Mouse (Mus musculus) neural tube, embryonic 14.5 days (tissue): ENCODE data around the gene Stk39. TPM values are rescaled to one million over a fixed set of nuclear protein-coding genes. Genes with fewer than 3 reads are reported as not detected.

Source experiments
- ATAC-seq: fragments of 200-750 bp; cut with Nextera tagmentation; 2 replicates; pipeline ENCODE4 v1.8.0; 2017; ENCODE audit warnings: low read depth, mild to moderate bottlenecking, moderate TSS enrichment, moderate library complexity
- H3K27ac ChIP-seq: fragments of 300-500 bp; sonication (generic); 2 replicates; pipeline ENCODE4 v1.5.1; 2014; ENCODE audit warnings: low read depth, mild to moderate bottlenecking, control low read depth, low read length, moderate library complexity, mixed read lengths
- H3K27me3 ChIP-seq: fragments of 300-500 bp; sonication (generic); 2 replicates; pipeline ENCODE4 v1.6.1; 2014; ENCODE audit warnings: low read length; ENCODE audit not compliant: control insufficient read depth, insufficient read depth
- H3K36me3 ChIP-seq: fragments of 300-500 bp; sonication (generic); 2 replicates; pipeline ENCODE4 v1.6.1; 2014; ENCODE audit warnings: low read length, mixed read lengths; ENCODE audit not compliant: control insufficient read depth, insufficient read depth
- H3K4me1 ChIP-seq: fragments of 300-500 bp; sonication (generic); 2 replicates; pipeline ENCODE4 v1.6.1; 2014; ENCODE audit warnings: low read length; ENCODE audit not compliant: control insufficient read depth, insufficient read depth
- H3K4me2 ChIP-seq: fragments of 300-500 bp; sonication (generic); 2 replicates; pipeline ENCODE4 v1.6.1; 2014; ENCODE audit warnings: mild to moderate bottlenecking, low read depth, low read length, control low read depth
- H3K4me3 ChIP-seq: fragments of 300-500 bp; sonication (generic); 2 replicates; pipeline ENCODE4 v1.5.1; 2014; ENCODE audit warnings: low read depth, low read length, control low read depth, mixed read lengths
- H3K9ac ChIP-seq: fragments of 300-500 bp; sonication (generic); replicated peaks from 2 replicates; pipeline ENCODE4 v1.6.1; 2014; ENCODE audit warnings: low read depth, mild to moderate bottlenecking, control low read depth, low read length, mixed read lengths
- H3K9me3 ChIP-seq: fragments of 300-500 bp; sonication (generic); 2 replicates; pipeline ENCODE4 v1.6.1; 2016; ENCODE audit warnings: low read length; ENCODE audit not compliant: control insufficient read depth
- WGBS: fragments of 180-500 bp; shearing (Covaris S2); extraction: QIAGEN DNeasy Blood & Tissue Kit; methylation state at CpG from one replicate; pipeline ENCODE4 v1.1.7; 2014; 5-methylcytosine and 5-hydroxymethylcytosine counted together
- polyA plus RNA-seq: library from polyadenylated mRNA; unstranded; fragments of >200 nt; fragmentation: Nextera tagmentation; extraction: Ambion mirVana; gene quantifications from 2 replicates; pipeline ENCODE4 v1.2.1, GENCODE M21; 2014

Gene Stk39
- polyA plus RNA-seq, 1 experiment from 2014 or later = 37.0 TPM

DNA sequence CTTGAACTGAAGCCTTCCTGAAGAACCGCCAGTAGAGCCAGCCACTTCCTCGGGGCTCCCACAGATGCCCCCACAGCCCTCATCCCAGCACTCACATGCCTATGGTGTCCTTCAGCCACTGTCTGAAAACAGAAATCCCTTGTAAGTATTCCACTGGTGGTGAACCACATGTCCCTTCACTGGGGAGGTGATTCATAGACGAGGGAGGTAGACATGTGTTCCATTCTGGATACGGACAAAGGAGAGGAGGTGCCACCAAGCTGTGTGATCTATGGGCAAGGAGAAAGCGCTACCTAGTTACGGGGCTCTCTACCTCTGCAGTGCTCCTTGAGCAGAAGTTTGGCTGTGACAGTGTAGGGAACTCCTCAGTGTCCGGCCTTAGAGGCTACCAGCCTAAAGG, 52.9 kb downstream of the Stk39 start:
- H3K4me3 ChIP-seq = no peak overlapping the region
- no peak overlapping the region for H3K27ac ChIP-seq
- no peaks in the 10 kb centered on the region for H3K27me3 ChIP-seq
- H3K9me3 ChIP-seq = no peaks in the 10 kb centered on the region
- no peak overlapping the region for H3K4me2 ChIP-seq
- no peak for ATAC-seq
- no peaks in the 10 kb centered on the region for H3K4me1 ChIP-seq
- H3K36me3 ChIP-seq = no peaks in the 10 kb centered on the region
- WGBS = 95% methylated on average over 7 of the region's 7 CpGs
- H3K9ac ChIP-seq = no peak overlapping the region

DNA sequence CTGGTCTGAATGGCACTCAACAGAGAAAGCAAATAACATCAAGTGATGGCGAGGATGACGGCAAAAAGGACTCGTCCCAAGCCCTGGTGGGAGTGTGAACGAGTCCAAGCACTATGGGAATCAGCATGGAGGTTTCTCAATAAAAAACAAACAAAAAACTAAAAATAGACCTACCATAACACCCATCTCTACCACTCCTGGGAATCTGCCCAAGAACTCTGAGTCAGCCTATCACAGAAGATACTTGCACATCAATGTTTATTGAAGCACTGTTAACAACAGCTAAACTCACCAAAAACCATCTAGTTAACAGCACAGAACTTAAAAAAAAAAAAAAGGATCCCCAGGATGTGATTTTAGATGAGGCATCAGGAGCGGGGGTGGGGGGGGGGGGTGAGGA, 55.0 kb downstream of the Stk39 start:
- 92% methylated on average over 5 of the region's 5 CpGs for WGBS
- Histone ChIP-seq H3K27me3 (no peaks in the 10 kb centered on the region), H3K9ac (no peak overlapping the region), H3K9me3 (no peaks in the 10 kb centered on the region), H3K4me2 (no peak overlapping the region), H3K27ac (no peak overlapping the region), H3K36me3 (no peaks in the 10 kb centered on the region), H3K4me3 (no peak overlapping the region), H3K4me1 (no peaks in the 10 kb centered on the region)
- ATAC-seq = no peak

DNA sequence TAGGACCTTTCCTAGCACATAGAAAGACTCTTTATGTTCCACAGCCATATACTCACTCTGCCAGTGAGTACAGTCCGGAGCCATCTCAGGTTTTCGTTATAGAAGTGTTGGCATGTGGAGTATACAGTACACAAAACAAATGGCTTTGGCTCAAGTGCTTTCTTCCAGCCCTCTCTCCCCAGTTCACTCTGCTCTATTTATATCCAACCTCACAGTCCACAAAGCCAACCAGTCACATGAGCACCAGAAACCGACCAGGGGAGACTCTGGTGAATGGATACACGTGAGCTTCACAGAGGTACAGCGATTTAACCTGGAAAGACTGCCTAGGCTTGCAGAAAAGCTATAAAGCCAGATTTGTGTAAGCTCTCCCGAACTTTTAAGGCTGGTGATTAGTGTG, 56.4 kb downstream of the Stk39 start:
- ATAC-seq = no peak

DNA sequence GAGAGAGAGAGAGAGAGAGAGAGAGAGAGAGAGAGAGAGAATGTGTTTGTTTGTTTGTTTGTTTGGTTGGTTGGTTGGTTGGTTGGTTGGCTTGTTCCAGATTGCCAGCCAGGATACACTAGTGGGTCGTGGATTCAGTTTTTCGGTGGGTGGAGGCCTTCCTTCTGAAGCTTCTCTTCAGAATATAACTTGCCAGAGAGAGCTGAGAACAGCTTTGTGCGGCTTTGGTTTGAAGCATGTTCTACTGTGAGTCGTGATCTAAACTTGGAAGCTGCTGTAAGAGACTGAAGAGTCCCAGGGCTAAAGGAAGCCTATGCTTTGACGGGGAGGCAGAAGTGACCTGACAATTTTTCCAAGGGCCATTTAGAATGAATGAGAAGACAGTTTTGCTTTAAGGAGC, 59.9 kb downstream of the Stk39 start:
- ATAC-seq = no peak
- H3K9me3 ChIP-seq = no peaks in the 10 kb centered on the region
- H3K36me3 ChIP-seq = no peaks in the 10 kb centered on the region
- H3K27me3 ChIP-seq = no peaks in the 10 kb centered on the region
- H3K4me2 ChIP-seq = no peak overlapping the region
- WGBS = 91% methylated on average over 5 of the region's 5 CpGs
- H3K27ac ChIP-seq = no peak overlapping the region
- peaks cover 12% of the 10 kb centered on the region for H3K4me1 ChIP-seq
- H3K9ac ChIP-seq = no peak overlapping the region
- no peak overlapping the region for H3K4me3 ChIP-seq

More for the DNA sequence above, 56.4 kb downstream of the Stk39 start:
- no peaks in the 10 kb centered on the region for H3K27me3 ChIP-seq
- H3K36me3 ChIP-seq = no peaks in the 10 kb centered on the region
- H3K9ac ChIP-seq = no peak overlapping the region
- H3K9me3 ChIP-seq = no peaks in the 10 kb centered on the region
- WGBS = 90% methylated on average over 6 of the region's 6 CpGs
- H3K4me2 ChIP-seq = no peak overlapping the region
- no peak overlapping the region for H3K27ac ChIP-seq
- H3K4me1 ChIP-seq = no peaks in the 10 kb centered on the region
- no peak overlapping the region for H3K4me3 ChIP-seq

DNA sequence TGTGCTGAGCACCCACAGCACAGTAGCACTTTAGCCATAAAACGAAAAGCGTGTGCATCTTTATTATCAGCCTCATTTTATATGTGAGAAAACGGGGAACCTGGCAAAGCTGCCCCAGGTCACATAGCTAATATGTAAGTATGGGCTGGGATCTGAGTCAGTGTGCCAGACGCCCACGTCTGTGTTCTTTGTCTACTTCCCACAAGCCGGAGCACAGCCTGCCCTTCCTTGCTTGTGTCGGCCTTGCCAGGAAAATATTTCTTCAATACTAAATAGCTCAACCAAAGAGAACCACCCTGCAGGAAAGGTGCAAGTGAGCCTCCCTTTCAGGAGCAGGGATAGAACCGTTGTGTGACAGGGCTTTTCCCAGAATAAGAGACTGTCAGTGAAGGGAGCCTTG, 60.9 kb downstream of the Stk39 start:
- Histone ChIP-seq H3K4me1 (peaks cover 12% of the 10 kb centered on the region), H3K9ac (no peak overlapping the region), H3K4me3 (no peak overlapping the region), H3K36me3 (no peaks in the 10 kb centered on the region), H3K4me2 (no peak overlapping the region), H3K9me3 (no peaks in the 10 kb centered on the region), H3K27me3 (no peaks in the 10 kb centered on the region), H3K27ac (no peak overlapping the region)
- ATAC-seq = no peak
- 70% methylated on average over 8 of the region's 8 CpGs for WGBS

DNA sequence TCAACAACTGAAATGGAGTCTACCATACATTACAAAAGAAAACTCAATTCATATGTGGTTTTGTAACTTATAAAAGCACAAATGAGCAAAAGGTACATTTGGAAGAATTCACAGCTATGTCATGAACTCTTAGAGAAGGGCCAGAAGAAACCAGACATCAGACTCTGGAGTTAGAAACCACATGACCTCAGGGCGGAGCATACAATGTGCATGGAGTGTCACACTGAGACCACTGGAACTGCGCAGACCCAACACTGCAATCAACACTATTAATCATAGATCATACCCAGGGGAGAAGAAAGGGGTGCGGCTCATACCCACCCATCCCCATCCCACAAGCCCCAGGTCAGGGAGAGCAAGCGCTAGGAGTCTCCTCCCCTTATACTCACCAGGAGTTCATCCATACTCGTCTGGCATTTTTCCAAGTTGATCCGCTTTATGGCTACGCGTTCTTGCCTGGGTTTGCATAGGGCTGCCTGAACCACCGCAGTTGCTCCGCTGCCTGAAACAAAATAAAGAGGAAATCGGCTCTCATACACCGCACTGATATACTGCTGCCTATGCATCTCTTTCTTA, 62.3 kb downstream of the Stk39 start:
- 50% methylated on average over 12 of the region's 12 CpGs for WGBS
- no peak overlapping the region for H3K27ac ChIP-seq
- H3K4me2 ChIP-seq = no peak overlapping the region
- H3K9ac ChIP-seq = no peak overlapping the region
- H3K36me3 ChIP-seq = no peaks in the 10 kb centered on the region
- H3K27me3 ChIP-seq = no peaks in the 10 kb centered on the region
- H3K4me3 ChIP-seq = no peak overlapping the region
- no peaks in the 10 kb centered on the region for H3K9me3 ChIP-seq
- no peak; the same call in 1 of the 2 replicates for ATAC-seq
- peaks cover 15% of the 10 kb centered on the region for H3K4me1 ChIP-seq

DNA sequence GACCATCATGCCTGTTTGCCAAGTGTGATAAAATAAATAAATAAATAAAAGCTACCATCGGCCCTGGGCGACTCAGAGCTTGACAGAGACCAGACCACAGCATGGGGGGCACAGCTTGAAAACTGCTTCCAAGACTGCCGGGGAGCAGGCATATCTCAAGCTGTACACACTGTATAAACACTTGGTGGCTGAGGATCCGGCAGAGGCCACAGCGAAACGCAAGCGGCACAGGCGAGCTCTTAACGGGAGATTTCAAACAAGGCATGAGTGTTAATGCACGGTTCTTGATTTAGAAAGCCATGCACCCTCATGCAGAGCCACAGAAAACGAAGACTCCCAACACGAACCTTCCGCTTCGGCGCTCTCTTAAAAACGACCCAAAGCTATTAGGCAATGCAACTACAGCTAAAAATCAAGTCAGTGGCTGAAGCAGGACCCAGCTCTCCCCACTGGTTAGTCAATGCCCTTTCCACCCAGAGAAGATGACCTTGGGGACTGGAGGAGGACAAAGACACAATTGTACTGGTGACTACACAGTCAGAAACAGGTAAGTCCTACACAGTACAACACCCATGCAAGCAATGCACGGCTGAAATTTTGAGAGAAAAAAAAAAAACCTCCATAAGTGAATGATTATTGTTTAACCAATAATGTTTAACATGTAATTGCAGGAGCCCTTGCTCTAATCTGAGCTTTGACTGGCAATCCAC, 63.6 kb downstream of the Stk39 start:
- no peaks in the 10 kb centered on the region for H3K27me3 ChIP-seq
- H3K27ac ChIP-seq = no peak overlapping the region
- H3K4me1 ChIP-seq = peaks cover 23% of the 10 kb centered on the region
- no peak for ATAC-seq
- no peak overlapping the region for H3K9ac ChIP-seq
- H3K9me3 ChIP-seq = no peaks in the 10 kb centered on the region
- no peak overlapping the region for H3K4me3 ChIP-seq
- H3K4me2 ChIP-seq = no peak overlapping the region
- H3K36me3 ChIP-seq = no peaks in the 10 kb centered on the region
- WGBS = 43% methylated on average over 17 of the region's 17 CpGs

DNA sequence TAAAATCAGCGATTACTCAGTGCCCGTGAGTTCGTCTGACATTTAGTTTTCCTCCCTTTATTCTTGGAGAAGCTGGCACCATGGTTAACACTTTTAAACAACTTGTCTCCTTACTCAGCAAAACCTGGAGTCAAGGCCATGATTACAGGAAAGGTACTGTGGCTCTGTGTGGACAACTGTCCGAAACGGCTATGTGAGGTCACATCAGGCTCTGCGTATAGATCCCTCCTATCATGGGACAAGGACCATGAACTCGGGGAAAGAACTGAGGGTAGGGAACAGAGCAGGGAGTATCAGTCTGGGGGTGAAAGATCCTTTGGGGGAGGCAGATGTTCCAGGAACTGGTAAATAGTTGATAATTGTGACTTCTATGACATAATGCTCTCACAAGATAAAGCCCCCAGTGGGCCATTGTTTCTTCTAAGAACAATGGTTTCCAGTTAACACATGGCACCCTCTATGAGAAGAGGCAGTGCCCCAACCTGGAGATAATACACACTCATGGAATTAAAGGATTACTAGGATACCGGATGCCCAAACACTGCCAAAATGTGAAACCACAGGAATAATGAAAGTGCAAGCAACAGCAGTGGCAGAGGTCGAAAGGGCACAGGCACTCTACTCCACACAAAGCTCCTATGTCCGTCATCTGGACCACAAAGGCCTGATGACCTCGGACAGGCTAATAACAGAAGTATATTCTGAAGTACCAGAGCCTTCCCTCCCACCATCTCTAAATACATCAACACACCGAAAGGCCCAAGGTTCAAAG, 64.7 kb downstream of the Stk39 start:
- no peaks in the 10 kb centered on the region for H3K36me3 ChIP-seq
- 39% methylated on average over 12 of the region's 12 CpGs for WGBS
- H3K4me1 ChIP-seq = peaks cover 29% of the 10 kb centered on the region
- no peak overlapping the region for H3K4me3 ChIP-seq
- no peak overlapping the region for H3K9ac ChIP-seq
- ATAC-seq = no peak
- no peaks in the 10 kb centered on the region for H3K27me3 ChIP-seq
- no peaks in the 10 kb centered on the region for H3K9me3 ChIP-seq
- H3K4me2 ChIP-seq = no peak overlapping the region
- H3K27ac ChIP-seq = no peak overlapping the region

DNA sequence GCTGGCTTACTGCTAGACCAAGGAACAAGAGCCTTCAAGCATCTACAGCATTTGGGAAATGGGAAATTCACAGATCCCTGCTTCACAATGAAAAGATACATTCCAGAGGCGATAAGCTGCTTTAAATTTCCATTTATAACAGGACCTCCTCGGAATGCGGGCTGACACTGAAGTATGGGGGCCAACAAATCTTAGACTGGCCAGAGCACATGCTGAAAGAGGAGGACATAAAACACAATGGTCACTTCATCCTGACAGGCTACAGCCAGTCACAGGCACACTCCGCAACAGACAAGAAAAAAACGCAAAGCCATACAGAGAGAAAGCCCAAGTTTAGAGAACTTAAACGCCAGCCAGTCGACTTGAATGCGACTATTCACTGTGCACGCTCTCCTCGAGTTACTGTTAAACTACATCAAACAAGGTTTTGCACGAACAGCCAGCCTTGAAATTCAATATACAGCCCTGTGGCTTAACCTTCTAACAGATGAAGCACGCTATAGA, 65.4 kb downstream of the Stk39 start:
- H3K27ac ChIP-seq = no peak overlapping the region
- H3K27me3 ChIP-seq = no peaks in the 10 kb centered on the region
- WGBS = 18% methylated on average over 12 of the region's 12 CpGs
- no peak overlapping the region for H3K9ac ChIP-seq
- no peak for ATAC-seq
- H3K4me3 ChIP-seq = no peak overlapping the region
- no peaks in the 10 kb centered on the region for H3K36me3 ChIP-seq
- peaks cover 29% of the 10 kb centered on the region for H3K4me1 ChIP-seq
- H3K4me2 ChIP-seq = no peak overlapping the region
- no peaks in the 10 kb centered on the region for H3K9me3 ChIP-seq
